Mouse (Mus musculus): Measurements from ENCODE around the gene Ccdc162. TPM values are rescaled to one million over a fixed set of nuclear protein-coding genes. Genes with fewer than 3 reads are reported as not detected.

The Ccdc162 gene
- total RNA-seq, 2 experiments from 2014 or later, result 1.8 to 2.0 TPM

DNA sequence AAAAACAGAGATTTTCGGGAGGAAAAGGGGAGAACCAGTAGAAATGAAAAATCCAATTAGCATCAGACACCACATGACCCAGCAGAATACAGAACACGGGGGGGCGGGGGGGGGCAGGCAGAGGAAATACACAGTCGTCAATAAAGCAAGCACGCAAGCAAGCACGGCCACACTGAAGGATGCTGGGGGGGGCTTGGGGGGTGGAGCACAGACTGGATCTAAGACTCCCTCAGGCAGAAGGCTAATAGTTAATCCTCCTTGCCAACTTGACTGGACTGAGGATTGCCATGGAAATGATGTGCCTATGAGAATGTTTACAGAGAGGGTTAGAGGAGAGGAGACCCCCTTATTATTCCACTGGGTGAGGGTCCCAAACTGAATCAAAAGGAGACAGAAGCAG lies 19.0 kb upstream of the Ccdc162 start:
- no peak for TF ChIP-seq CTCF (IDR thresholded peaks at IDR 0.05)
- Histone ChIP-seq H3K4me3 (no peak overlapping the region), H3K27ac (no peak overlapping the region)
- DNase-seq (ENCODE audit: extremely low spot score in 1 of 2, low spot score in 2 of 2), result no peak
- intact Hi-C loops (cut with DNase I), result no loop called here

DNA sequence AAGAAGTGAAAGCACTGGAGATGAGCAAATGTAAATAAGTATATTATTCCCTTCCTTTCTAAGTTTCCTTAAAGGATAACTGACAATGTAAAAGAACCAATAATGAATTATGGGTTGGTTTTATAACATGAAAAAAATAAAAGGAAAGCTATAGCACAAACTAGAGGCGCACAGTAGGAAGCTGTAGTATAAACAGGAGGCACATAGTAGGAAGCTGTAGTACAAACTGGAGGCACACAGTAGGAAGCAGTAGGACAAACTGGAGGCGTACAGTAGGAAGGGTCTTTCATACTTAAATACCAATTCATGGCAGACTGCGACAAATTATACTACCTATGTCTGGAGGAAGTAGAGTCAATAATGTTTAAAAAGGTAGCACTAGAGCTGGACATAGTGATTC lies 16.8 kb upstream of the Ccdc162 start:
- TF ChIP-seq CTCF (IDR thresholded peaks at IDR 0.05), result no peak
- Histone ChIP-seq H3K4me3 (no peak overlapping the region), H3K27ac (no peak overlapping the region)
- DNase-seq (ENCODE audit: extremely low spot score in 1 of 2, low spot score in 2 of 2), result no peak
- intact Hi-C loops (cut with DNase I), result no loop called here

DNA sequence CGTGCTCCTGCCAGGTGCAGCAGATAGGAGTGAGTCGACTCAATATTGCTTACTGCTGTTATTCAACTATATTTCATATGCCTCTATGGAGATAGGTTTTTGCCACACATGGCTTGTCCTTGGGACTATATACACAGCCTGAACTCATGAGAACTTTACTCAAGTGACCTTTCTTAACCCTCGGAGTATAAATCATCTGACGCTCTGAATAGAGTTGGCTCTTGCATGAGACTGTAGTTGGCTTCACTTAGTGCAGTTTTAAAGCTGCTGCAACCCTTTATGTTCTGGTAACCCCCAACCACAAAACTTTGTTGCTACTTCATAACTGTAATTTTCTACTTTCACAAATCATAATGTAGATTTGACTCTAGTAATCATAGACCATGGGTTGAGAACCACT lies 15.5 kb upstream of the Ccdc162 start:
- DNase-seq (ENCODE audit: extremely low spot score in 1 of 2, low spot score in 2 of 2), result no peak
- Histone ChIP-seq H3K4me3 (no peak overlapping the region), H3K27ac (no peak overlapping the region)
- TF ChIP-seq CTCF (IDR thresholded peaks at IDR 0.05), result no peak
- intact Hi-C loops (cut with DNase I), result no loop called here

DNA sequence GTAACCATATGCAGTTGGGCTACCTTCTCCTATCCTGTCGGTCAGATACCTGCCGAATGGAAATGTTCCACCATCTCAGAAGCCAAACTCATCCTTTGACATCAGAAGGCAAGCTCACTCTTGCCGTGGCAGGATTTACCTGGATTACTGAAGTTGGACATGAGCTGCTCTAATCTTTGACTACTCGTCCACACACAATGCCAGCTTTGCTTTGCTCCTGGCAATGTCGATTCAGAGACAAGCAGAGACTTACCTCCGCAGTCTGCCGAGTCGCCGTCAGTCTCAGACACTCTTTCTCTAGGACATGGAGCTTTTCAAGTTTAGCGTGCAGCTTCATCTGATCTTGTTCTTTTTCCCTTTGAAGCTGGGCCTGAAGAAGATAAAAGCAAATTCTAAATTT lies 14.3 kb upstream of the Ccdc162 start:
- H3K27ac ChIP-seq, result no peak overlapping the region
- H3K4me3 ChIP-seq, result no peak overlapping the region
- intact Hi-C loops (cut with DNase I), result no loop called here
- no peak for DNase-seq (ENCODE audit: extremely low spot score in 1 of 2, low spot score in 2 of 2)
- no peak for TF ChIP-seq CTCF (IDR thresholded peaks at IDR 0.05)

DNA sequence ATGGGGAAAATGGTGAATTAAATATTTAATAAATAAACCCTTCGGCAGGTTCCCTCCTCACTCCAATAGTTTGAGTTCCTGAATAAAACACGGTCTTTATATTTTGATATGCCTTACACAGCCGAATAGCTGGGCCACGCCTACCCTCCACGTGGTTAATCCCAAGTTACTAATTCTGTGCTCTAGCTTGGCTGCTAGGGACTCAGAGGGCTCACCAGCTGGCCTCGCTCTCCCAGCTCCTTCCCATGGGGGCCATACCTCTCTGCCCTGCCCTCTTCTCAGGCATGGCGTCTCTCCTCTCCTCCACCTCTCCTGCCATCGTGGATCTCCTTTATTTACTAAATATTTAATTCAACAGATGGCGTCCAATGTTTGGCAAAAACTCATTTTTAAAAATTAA lies 9.8 kb upstream of the Ccdc162 start:
- Histone ChIP-seq H3K4me3 (no peak overlapping the region), H3K27ac (no peak overlapping the region)
- no peak for DNase-seq (ENCODE audit: extremely low spot score in 1 of 2, low spot score in 2 of 2)
- intact Hi-C loops (cut with DNase I), result no loop called here
- no peak for TF ChIP-seq CTCF (IDR thresholded peaks at IDR 0.05)

DNA sequence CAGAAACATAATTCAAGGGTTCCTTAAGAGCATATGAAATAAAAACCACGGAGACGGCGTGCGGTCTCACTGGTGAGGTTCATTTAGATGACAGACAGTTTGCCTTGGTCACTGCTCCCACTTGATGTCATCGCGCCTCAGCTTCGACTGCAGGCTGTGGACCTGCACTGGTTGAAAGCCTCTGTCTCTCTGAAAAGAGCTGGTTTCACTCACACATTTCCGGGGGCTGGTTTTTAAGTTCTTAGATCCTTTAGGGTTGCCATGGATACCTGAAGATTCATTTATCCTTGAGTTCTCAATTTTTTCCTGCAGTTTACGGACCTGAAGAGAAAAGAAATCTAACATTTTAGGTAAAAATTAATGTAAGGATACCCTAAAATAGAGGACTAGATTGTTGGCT lies 3.2 kb upstream of the Ccdc162 start:
- Histone ChIP-seq H3K27ac (no peak overlapping the region), H3K4me3 (no peak overlapping the region)
- intact Hi-C loops (cut with DNase I), result no loop called here
- no peak for DNase-seq (ENCODE audit: extremely low spot score in 1 of 2, low spot score in 2 of 2)
- no peak for TF ChIP-seq CTCF (IDR thresholded peaks at IDR 0.05)

DNA sequence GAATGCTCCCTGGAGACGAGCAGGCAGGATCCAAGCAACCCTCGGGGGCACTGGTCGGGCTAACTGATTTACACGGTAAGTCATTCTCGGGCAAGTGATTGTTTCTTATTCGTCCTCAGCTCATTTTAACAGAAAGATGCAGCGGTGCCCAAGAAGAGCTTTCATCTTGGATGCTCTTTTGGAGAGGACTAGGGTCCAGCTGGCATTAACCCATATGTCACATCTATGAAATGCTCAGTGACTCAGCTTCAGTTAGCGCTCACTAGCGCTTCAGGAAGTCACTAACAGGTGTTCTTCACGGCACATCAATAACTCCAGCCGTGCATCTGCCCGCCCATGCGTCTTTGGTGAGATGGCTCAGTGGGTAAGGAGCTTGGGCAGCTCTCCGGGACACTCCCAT lies 877 bp downstream of the Ccdc162 start:
- TF ChIP-seq CTCF (IDR thresholded peaks at IDR 0.05), result no peak
- Histone ChIP-seq H3K4me3 (no peak overlapping the region), H3K27ac (no peak overlapping the region)
- no peak for DNase-seq (ENCODE audit: extremely low spot score in 1 of 2, low spot score in 2 of 2)
- intact Hi-C loops (cut with DNase I), result no loop called here

DNA sequence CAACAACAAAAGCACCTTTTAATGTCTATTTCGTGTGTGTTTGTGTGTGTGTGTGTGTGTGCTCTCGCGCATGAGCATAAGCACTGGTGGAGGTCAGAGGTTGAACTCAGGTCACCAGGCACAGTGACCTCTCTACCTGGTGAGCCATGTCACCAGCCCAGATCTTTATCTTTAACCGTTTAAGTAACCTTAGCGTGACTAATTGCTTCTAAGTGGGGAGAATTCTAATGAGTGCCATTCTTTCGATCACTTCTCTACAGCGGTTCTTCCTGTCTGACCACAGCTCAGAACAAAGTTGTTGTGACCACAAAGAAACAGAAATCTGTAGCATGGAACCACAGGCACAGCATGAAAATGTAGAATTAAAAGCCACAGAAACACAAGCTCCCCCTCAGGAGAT lies 5.0 kb downstream of the Ccdc162 start:
- DNase-seq (ENCODE audit: extremely low spot score in 1 of 2, low spot score in 2 of 2), result no peak
- H3K27ac ChIP-seq, result no peak overlapping the region
- no peak overlapping the region for H3K4me3 ChIP-seq
- no peak for TF ChIP-seq CTCF (IDR thresholded peaks at IDR 0.05)
- intact Hi-C loops (cut with DNase I), result no loop called here

DNA sequence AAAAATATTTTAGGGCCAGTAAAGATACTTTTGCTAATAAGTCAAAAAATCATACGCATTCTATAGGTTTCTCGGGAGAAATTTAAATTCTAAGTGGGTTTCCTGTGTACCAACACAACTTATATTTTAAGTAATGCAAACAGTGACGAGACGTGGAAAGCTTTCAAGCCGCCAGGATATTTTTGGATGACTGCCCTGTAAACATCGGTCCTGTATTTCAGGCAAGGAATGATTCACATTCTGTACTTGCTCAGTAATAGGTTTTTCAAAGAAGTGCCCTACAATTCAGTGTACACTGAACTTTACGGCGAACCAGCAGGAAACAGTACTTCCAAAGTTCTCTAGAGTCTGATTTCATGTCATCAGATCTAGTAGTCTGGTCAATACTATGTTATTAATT lies 5.7 kb downstream of the Ccdc162 start:
- no peak overlapping the region for H3K4me3 ChIP-seq
- no peak overlapping the region for H3K27ac ChIP-seq
- TF ChIP-seq CTCF (IDR thresholded peaks at IDR 0.05), result no peak
- DNase-seq (ENCODE audit: extremely low spot score in 1 of 2, low spot score in 2 of 2), result no peak
- intact Hi-C loops (cut with DNase I), result no loop called here

DNA sequence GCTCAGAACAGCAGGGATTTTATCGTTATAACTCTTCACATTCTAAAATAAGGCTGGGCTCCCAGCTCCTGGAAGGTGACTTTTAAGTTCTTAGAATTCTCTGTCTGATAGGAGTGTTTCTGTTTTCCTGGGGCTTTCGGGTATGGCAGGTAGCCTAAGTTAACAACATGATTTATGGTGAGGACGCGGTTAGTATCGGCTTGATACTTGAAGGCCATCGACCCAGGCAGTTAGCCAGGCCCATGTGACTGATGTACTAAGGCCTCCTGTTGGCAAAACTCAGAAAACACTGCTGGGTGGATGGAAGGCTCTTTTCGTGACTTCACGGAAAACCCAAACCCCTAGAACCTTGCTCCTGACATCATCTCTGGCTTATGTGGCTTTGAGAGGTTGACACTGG lies 7.1 kb downstream of the Ccdc162 start:
- intact Hi-C loops (cut with DNase I), result no loop called here
- no peak for TF ChIP-seq CTCF (IDR thresholded peaks at IDR 0.05)
- no peak for DNase-seq (ENCODE audit: extremely low spot score in 1 of 2, low spot score in 2 of 2)
- Histone ChIP-seq H3K4me3 (no peak overlapping the region), H3K27ac (no peak overlapping the region)

DNA sequence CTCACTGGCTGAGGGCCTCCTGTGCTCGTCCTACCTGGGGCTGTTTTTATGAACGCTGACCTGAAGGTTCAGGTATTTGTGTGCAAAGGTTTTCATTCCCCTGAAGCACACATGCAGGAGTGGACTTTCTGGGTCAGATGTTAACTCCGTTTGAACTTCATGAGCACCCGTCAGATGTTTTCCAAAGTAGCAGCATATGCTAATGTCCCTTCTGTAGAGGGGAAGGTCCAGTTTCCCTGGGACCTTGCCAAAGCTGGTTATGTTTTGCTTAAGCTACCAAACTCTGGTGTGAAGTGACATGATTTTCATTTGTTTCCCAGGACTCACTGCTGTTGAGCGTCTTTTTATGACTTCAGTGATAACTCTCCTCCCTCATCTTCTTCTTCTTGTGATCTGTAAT lies 16.8 kb downstream of the Ccdc162 start:
- intact Hi-C loops (cut with DNase I), result no loop called here

DNA sequence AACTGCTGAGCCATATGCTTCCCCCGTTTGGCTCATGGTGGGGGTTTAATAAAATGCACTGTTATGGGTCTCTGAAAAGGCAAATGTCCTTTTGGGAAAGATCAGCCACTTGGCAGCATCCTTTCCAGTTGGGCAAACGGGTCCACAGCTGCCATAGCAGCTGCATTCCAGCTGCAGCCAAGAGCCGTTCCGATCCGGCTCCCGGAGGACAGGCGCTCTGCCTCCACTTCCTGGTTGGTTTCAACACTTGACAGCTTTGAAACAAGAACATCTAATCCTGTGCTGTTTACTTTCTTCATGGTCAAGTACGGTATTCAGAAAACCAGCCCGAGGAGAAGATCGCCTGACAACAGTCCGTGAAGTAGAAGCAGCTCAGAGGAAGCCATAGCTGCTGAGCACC lies 19.4 kb downstream of the Ccdc162 start:
- Histone ChIP-seq H3K27ac (no peak overlapping the region), H3K4me3 (no peak overlapping the region)
- no peak for TF ChIP-seq CTCF (IDR thresholded peaks at IDR 0.05)
- intact Hi-C loops (cut with DNase I), result no loop called here
- no peak for DNase-seq (ENCODE audit: extremely low spot score in 1 of 2, low spot score in 2 of 2)

More for the DNA sequence above, 16.8 kb downstream of the Ccdc162 start:
- no peak for TF ChIP-seq CTCF (IDR thresholded peaks at IDR 0.05)
- H3K4me3 ChIP-seq, result no peak overlapping the region
- no peak overlapping the region for H3K27ac ChIP-seq
- DNase-seq (ENCODE audit: extremely low spot score in 1 of 2, low spot score in 2 of 2), result no peak

DNA sequence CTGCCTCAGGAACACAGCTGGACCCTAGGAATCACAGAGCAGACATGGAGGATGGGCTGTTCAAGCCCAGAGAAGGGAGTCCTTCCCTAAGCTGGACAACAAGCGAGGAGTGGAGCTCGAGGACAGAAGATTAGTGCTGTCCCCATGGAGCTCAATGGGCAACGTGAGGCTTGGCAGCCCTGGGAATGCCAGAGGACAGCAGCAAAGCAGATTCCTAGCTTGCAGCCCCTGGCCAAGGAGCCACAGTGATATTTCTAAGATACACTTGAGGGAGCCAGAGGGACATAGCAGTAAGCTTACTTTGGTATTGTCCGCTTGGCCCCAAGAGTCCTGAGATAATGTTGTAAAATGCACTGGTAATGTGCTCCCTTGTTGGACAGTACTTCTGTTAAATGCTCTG lies 25.5 kb downstream of the Ccdc162 start:
- TF ChIP-seq CTCF (IDR thresholded peaks at IDR 0.05), result no peak; the same call in 1 of the 2 replicates
- intact Hi-C loops (cut with DNase I), result loop anchor here (1.0 to 5.0 kb wide), 2 partner anchors 388 to 606 kb away; partner anchors contain the start of genes Ak9 and Fig4
- no peak for DNase-seq (ENCODE audit: extremely low spot score in 1 of 2, low spot score in 2 of 2)
- Histone ChIP-seq H3K27ac (no peak overlapping the region), H3K4me3 (no peak overlapping the region)

Measured in left cerebral cortex, adult 2 months (tissue).